Mouse (Mus musculus): ENCODE results near the gene Xlr3b. TPM values are rescaled to one million over a fixed set of nuclear protein-coding genes. Genes with fewer than 3 reads are reported as not detected.

Xlr3b gene
- polyA plus RNA-seq, 1 experiment: 0.17 TPM

Other genes with a start within 250 kb of the Xlr3b start
- not detected in 2 replicates for gene Zfp185, start 204.9 kb upstream of the Xlr3b start, polyA plus RNA-seq (2012; ENCODE audit: insufficient read depth, low replicate concordance)
- gene Pnma5, start 155.1 kb upstream of the Xlr3b start, polyA plus RNA-seq (2012; ENCODE audit: insufficient read depth, low replicate concordance): not detected in 2 replicates
- gene Pnma3, start 127.4 kb upstream of the Xlr3b start, polyA plus RNA-seq (2012; ENCODE audit: insufficient read depth, low replicate concordance): not detected in 2 replicates
- not detected in 2 replicates for gene Xlr4a, start 109.7 kb upstream of the Xlr3b start, polyA plus RNA-seq (2012; ENCODE audit: insufficient read depth, low replicate concordance)
- gene Xlr3a, start 95.1 kb upstream of the Xlr3b start, polyA plus RNA-seq (2012; ENCODE audit: insufficient read depth, low replicate concordance): not detected in 2 replicates
- gene Gm14685, start 75.2 kb upstream of the Xlr3b start, polyA plus RNA-seq (2012; ENCODE audit: insufficient read depth, low replicate concordance): 0.03 TPM in 1 of 2 replicates, not detected in the other
- gene Xlr5b, start 43.4 kb upstream of the Xlr3b start, polyA plus RNA-seq (2012; ENCODE audit: insufficient read depth, low replicate concordance): not detected in 2 replicates
- not detected in 2 replicates for gene DXBay18, start 42.8 kb upstream of the Xlr3b start, polyA plus RNA-seq (2012; ENCODE audit: insufficient read depth, low replicate concordance)
- not detected in 2 replicates for gene Spin2d, start 15.2 kb upstream of the Xlr3b start, polyA plus RNA-seq (2012; ENCODE audit: insufficient read depth, low replicate concordance)
- gene Xlr4b, start 22.1 kb downstream of the Xlr3b start, polyA plus RNA-seq (2012; ENCODE audit: insufficient read depth, low replicate concordance): 0.91 TPM in 1 of 2 replicates, not detected in the other
- 18.9 and 42.4 TPM in 2 replicates for gene F8a, start 36.1 kb downstream of the Xlr3b start, polyA plus RNA-seq (2012; ENCODE audit: insufficient read depth, low replicate concordance)
- gene Xlr4c, start 50.9 kb downstream of the Xlr3b start, polyA plus RNA-seq (2012; ENCODE audit: insufficient read depth, low replicate concordance): 2.7 TPM in 1 of 2 replicates, not detected in the other
- not detected in 2 replicates for gene Xlr3c, start 73.2 kb downstream of the Xlr3b start, polyA plus RNA-seq (2012; ENCODE audit: insufficient read depth, low replicate concordance)
- gene Xlr5a, start 100.8 kb downstream of the Xlr3b start, polyA plus RNA-seq (2012; ENCODE audit: insufficient read depth, low replicate concordance): not detected in 2 replicates
- not detected in 2 replicates for gene Xlr5c, start 100.8 kb downstream of the Xlr3b start, polyA plus RNA-seq (2012; ENCODE audit: insufficient read depth, low replicate concordance)
- not detected in 2 replicates for gene Gm45015, start 144.6 kb downstream of the Xlr3b start, polyA plus RNA-seq (2012; ENCODE audit: insufficient read depth, low replicate concordance)
- gene Zfp275, start 150.4 kb downstream of the Xlr3b start, polyA plus RNA-seq (2012; ENCODE audit: insufficient read depth, low replicate concordance): 0.34 and 0.38 TPM in 2 replicates
- gene Gm18336, start 206.5 kb downstream of the Xlr3b start, polyA plus RNA-seq (2012; ENCODE audit: insufficient read depth, low replicate concordance): not detected in 2 replicates
- not detected in 2 replicates for gene Zfp92, start 218.9 kb downstream of the Xlr3b start, polyA plus RNA-seq (2012; ENCODE audit: insufficient read depth, low replicate concordance)
- not detected in 2 replicates for gene Trex2, start 243.1 kb downstream of the Xlr3b start, polyA plus RNA-seq (2012; ENCODE audit: insufficient read depth, low replicate concordance)

All from megakaryocyte, embryonic 14.5 days (primary cell).